Mouse (Mus musculus) retina, postnatal 1 day (tissue): Measurements from ENCODE around the gene Cacnb4.

Experiments used
- DNase-seq: peaks from one replicate; pipeline ENCODE4 v3.0.0-alpha.2; 2012

The Cacnb4 gene

DNA sequence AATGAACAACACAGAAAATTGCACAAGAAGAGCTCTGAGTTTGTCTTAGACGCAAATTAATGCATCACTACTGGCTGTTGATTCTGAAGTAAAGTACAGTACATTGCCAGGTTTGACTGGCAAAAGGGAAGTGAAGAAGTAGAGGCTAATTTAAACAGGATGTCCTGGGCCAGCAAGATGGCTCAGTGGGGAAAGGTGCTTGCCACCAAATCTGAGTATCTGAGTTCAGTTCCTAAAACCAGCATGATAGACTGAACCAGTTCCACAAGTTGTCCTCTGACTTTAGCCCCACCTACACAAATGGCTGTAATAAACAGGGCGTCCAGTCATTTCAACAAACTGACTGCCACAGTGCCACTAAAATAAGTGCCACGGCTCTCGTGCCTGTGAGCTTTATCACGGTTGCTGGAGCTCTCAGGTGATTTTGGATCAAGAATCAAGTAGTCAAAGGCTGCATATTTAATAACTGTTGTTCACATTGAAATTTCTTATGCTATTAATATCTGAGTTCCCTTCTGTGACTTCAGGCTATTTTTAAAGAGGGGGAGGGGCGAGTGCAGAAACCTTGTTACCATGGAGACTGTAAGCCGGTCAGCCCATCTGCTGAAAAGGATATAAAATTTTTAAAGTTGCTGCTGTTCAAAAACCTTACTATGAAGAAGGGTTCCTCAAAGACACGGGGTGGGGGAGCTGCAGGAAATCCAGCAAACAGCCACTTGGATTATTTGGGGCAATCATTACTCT is 29.2 kb downstream of the Cacnb4 start:
- peak; percentile 34 for DNase-seq

DNA sequence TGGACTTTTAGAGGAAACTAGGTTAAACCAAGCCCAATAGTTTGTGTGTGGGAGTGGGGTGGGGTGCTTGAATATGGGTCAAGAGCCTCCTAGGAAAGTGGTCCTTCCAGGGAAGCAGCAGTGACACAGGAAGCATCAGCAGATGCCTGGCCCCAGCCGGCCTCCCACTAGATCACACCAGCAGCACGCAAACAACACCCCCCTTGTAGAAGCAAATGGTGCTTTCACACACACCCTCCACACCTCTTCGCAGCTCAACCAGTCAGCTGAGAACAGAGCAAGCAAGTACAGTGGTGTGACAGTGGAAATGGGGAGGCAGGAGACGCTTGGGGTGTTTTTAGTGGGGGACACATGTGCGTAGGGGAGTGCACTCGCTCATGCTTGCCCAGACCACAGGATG is 33.0 kb downstream of the Cacnb4 start:
- no peak for DNase-seq

DNA sequence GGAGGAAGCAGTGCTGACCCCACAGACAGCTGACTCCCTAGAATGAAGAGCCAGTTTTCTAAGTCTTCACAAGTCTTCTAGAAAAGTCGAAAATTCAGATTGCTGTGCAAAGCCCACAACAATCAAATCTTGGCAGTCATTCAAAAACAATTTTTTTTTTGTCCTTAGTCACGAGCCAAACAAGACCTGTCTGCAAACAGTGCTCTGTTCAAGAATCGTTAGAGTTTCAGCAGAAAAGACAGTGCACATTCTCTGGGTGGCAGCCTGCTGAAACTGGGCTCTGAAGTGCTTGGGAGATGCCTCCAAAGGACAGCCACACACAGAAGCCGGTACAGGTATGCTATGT is 37.1 kb downstream of the Cacnb4 start:
- no peak for DNase-seq

DNA sequence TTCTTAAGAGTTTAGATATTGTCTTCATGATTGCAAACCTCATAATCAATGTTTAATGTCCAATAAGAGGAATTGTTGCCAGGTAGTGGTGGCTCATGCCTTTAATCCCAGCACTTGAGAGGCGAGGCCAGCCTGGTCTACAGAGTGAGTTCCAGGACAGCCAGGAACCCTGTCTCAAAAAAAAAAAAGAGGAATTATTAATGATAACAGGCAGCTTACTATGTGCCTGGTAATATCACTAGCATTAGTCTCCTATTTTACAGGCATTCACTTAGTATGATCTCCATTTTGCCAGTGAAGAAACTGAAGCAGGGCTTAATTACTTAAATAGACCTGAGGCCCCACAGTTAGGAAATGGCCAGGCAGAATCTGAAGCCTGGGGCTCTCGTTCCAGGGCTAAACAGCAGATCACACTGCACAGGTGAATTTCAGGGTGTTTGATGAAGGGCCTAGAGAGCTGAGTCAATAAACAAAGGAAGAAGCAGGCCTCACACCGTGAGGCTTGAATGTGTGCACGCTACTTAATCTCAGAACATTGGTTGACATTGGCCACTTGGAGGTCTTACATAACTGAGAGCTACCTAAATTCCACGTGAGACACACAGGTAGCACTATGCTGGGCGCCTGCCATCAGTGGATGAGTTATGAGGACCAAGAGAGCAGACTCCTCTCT is 37.6 kb downstream of the Cacnb4 start:
- no peak for DNase-seq

DNA sequence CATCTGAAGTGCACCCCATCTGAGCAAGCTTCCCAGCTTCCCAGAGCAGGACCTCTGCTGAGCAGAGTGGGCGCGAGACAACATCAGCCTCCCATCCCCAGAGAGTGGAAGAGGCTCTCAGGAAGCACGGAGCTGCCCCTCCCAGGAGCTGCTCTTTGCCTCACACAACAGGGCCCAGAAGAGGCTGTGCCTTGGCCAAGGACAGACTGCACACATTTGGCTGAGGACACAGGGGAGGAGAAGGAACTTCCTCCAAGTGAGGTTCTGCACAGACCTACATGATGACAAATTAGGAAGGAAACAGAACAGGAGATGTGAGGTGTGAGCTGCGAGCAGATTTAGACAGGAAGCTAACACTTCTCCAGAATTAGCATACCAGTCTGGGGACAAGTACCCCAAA is 38.4 kb downstream of the Cacnb4 start:
- DNase-seq, result no peak

DNA sequence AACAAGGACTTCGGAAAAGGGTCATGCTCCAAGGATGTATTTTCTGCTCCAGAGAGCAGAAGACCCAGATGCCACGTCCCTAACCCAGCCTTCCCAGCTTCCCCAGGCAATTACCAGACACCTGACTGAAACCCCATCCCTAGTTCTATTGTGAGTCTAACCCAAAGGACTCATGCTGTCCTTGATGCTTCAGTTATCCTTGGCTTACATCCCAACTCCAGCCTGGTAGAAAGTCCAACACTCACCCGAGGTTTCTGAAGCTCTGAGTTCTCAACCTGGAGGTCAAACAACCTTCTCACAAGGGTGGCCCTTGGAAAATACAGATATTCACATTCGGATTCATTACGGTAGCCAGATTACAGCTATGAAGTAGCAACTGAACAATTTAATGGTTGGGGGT is 40.6 kb downstream of the Cacnb4 start:
- DNase-seq, result peak; percentile 18

- peak; percentile 69 for DNase-seq
Measured at GRCm38 (mm10) chr2:52635358-52635757, 41.3 kb downstream of the Cacnb4 start.

GRCm38 (mm10) chr2:52632880-52633279 is 43.8 kb downstream of the Cacnb4 start:
- peak; percentile 77 for DNase-seq

DNA sequence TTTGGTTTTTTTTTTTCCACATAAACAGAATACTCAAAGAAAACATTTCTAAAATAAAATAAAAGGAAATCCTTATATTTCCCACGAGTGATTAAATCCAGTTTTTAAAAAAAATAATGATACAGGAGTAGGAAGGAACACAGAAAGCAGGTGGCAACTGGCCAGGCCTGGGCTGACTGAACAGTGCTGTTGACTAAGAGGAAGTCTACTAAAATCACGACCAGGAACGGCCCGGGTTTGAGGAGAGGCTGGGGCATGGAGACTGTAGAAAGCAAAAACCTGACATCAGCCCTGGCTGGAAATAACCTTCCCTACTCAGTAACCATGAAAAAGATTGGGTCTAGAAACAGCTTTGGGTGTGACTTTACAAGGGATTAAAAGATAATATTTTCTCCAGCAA is 48.4 kb downstream of the Cacnb4 start:
- DNase-seq, result no peak

DNA sequence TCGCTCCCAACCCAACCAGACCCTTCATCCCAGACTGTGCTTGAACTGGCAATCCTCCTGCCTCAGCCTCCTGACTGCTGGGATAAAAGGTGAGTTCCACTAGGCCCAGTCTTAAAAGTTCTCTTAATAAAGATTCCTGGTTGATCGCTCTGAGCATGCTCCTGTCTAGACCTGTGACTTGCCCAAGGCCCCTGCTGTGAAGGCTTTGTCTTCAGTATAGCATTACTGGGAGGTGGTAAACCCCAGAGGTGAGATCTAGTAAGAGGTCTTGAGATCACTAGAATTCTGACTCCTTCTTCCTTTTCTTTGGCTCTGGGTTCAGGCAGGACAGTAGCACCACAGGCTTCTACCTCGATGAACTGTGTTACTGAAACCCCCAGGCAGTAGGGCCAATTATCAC is 50.4 kb downstream of the Cacnb4 start:
- DNase-seq, result no peak

- no peak for DNase-seq
Measured at GRCm38 (mm10) chr2:52625731-52626130, 50.9 kb downstream of the Cacnb4 start.

DNA sequence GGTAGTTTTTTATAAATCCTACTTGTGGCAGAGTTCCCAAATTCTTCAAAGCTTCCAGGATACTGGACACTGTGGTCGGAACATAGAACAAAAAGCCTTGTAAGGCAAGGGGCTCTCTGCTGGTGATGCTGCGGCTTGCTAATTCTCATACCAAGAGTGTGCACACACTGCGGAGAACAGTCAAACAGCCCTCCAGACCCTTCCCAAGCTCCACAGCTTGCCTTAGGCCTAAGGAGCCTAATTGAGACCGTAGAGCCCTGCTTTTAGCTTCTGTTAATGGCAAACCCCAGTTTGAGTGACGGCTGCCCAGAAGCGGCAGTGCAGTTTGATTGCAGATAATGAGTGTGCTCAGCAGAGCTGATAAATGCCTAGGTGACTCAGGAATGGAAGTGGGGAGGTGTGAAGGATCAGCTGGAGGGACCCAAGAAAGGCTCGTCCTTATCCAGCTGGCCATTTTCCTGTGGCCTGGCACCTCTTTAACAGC is 52.7 kb downstream of the Cacnb4 start:
- DNase-seq, result peak; percentile 65

DNA sequence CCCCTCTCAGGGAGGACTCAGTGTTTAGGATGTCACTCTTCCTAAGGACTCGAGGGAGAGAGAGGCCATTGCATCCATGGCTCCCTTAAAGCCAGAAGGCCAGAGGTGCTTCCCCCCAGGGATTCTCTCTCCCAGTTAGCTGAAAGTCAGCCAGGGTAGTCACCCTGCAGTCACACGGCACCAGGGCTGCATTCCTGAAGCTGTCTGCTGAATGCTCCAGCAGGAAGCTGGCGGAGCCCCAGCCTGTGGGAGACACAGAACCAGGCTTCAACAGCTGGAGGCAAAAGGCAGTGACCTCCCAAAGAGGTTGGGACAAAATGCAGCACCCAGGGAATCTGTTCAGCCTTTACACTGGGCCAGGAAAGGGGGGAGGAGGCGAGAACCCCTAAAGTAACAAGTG is 53.2 kb downstream of the Cacnb4 start:
- no peak for DNase-seq

- no peak for DNase-seq
Measured at GRCm38 (mm10) chr2:52622616-52623015, 54.0 kb downstream of the Cacnb4 start.

DNA sequence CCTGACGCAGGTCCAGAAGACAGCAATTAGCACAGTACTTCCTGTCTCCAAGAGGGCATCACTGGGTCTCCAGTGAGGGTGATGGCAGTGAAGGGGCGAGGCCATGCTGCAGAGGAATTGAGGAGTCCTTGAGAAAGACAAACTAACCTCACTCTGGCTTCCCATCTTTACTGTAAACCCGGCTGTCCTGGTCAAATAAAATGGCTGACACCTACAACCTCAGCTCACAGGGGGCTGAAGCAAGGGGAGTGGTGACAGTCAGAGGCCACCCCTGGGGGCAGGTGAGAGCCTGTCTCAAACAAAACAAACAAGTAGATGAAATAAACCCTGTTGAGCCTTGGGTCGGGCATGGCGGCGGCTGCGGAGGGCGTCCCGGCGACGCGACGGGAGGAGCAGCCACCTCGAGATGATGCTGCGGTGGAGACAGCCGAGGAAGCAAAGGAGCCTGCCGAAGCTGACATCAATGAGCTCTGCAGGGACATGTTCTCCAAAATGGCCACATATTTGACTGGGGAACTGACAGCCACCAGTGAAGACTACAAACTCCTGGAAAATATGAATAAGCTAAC is 57.1 kb downstream of the Cacnb4 start:
- DNase-seq, result no peak

DNA sequence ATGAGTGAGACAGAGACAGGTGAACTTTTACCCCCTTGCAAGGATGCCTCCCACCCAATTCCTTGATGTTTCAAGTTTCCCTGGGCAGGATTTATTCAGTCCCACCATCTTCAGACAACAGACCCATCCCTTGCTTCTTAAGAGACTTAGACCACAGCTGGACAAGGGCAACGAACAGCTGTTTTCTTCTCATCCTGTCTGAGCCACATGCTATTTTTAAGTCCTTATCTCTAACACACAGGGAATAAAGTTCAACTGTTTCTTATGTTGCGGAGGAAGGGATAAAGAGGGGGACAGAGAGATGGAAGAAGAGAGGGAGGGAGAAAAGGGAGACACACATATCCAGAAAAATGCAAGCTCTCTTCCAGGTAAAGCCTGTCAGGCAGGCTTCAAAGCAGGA is 57.8 kb downstream of the Cacnb4 start:
- DNase-seq, result no peak

DNA sequence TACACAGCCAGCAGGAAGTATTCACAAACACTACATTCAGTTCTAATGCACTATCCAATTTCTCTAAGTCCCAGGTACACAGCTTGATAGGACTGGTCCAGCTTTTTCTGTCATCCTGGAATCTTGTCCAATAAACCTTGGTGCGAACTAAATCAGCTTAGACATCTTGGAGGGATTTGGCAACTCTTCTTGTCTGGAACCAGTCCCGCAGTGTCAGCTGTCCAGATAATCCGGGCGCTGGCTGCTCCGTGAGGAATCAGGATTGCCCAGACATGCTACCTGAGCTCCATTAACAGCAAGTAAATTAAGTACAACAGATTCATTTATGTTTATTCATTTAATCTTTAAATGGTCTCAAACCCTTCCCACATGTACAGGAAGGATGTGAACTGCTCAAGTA is 61.2 kb downstream of the Cacnb4 start:
- DNase-seq, result peak; percentile 62

DNA sequence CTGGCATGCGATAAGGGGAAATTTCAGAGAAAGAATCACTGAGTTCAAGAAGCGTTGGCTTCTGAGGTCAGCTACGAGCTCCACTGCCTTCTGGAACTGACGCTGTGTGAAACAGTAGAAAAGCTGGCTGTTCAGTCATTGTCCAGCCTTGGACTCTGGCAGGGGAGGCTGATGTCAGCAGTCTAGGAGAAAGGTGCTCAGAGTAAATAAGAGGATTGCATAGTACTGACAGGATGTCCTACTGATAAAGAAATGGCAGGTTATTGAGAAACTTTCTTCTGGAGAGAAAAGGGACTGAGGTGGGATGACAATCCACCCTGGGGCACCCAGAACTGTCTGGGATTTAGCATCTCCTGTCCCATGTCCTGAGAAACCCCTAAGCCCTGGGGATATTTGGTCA is 62.7 kb downstream of the Cacnb4 start:
- no peak for DNase-seq

DNA sequence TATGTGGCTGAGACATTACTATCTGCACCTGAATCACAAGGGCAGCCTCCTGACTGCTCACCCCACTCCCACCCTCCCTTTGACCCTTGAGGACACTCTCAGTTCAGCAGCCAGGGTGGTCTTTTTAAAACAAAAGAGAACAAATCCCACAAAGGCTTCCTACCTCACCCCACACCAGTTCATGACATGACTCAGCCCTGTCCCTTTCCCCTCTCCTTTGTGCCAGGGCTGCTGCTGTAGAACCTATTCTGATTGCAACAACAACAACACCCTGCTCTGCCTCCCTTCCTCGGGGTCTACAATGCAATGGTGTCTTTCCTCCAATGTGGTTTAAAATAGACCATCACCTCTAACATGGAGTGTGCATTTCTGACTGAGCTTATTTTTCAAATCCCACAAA is 67.1 kb downstream of the Cacnb4 start:
- no peak for DNase-seq

- no peak for DNase-seq
Measured at GRCm38 (mm10) chr2:52607857-52608485, 68.7 kb downstream of the Cacnb4 start.

GRCm38 (mm10) chr2:52606331-52606730 is 70.3 kb downstream of the Cacnb4 start:
- DNase-seq, result no peak

GRCm38 (mm10) chr2:52605321-52605720 is 71.3 kb downstream of the Cacnb4 start:
- DNase-seq, result peak; percentile 73

- DNase-seq, result no peak
Measured at GRCm38 (mm10) chr2:52604651-52605020, 72.0 kb downstream of the Cacnb4 start.
